Mouse (Mus musculus): ENCODE results near the gene Rptor. TPM values are rescaled to one million over a fixed set of nuclear protein-coding genes. Genes with fewer than 3 reads are reported as not detected.
A peak's percentile ranks its signal among the peaks of the same experiment; 100 is the strongest.

Rptor gene
- polyA plus RNA-seq, 1 experiment from 2014 or later = 4.9 TPM

- H3K36me3 ChIP-seq (replicated peaks) = peaks cover 32% of the 10 kb centered on the region
- ATAC-seq (ENCODE audit: insufficient read depth) = no peak
- 69% methylated on average over 2 of the region's 2 CpGs for WGBS (ENCODE audit: insufficient replicate concordance)
Measured at GRCm38 (mm10) chr11:119883646-119884045, 280.9 kb downstream of the Rptor start.

DNA sequence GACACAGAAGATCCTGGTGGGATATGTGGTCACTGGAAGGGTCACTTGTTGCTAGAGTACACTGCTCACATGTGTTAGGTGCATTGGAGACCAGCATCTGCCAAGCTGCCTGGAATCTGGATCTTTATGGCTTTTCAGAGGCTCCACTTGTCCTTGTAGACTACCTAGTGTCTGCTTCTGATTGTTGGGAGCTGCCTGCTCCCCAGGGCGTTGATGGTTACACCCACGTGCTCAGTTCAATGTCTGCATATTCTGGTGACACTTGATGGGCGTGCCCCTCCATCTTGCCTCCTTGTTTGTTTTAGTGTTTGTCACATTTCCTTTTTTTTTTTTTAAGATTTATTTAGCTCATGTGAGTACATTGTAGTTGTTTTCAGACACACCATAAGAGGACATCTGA lies 287.3 kb downstream of the Rptor start:
- Histone ChIP-seq H3K27ac (replicated peaks) (no peak overlapping the region), H3K9me3 (replicated peaks) (no peaks in the 10 kb centered on the region), H3K4me3 (replicated peaks) (no peak overlapping the region), H3K9ac (no peak overlapping the region), H3K27me3 (no peaks in the 10 kb centered on the region), H3K36me3 (replicated peaks) (peaks cover 53% of the 10 kb centered on the region), H3K4me2 (no peak overlapping the region), H3K4me1 (replicated peaks) (peaks cover 6% of the 10 kb centered on the region)
- no peak for ATAC-seq (ENCODE audit: insufficient read depth)
- 65% methylated on average over 3 of the region's 3 CpGs for WGBS (ENCODE audit: insufficient replicate concordance)

More at GRCm38 (mm10) chr11:119883646-119884045, 280.9 kb downstream of the Rptor start:
- no peaks in the 10 kb centered on the region for H3K9me3 ChIP-seq (replicated peaks)
- H3K4me3 ChIP-seq (replicated peaks) = no peak overlapping the region
- H3K27me3 ChIP-seq = no peaks in the 10 kb centered on the region
- H3K4me1 ChIP-seq (replicated peaks) = no peaks in the 10 kb centered on the region
- no peak overlapping the region for H3K4me2 ChIP-seq
- H3K27ac ChIP-seq (replicated peaks) = no peak overlapping the region
- no peak overlapping the region for H3K9ac ChIP-seq

- H3K36me3 ChIP-seq (replicated peaks) = peaks cover 44% of the 10 kb centered on the region
- H3K4me3 ChIP-seq (replicated peaks) = no peak overlapping the region
- H3K9me3 ChIP-seq (replicated peaks) = no peaks in the 10 kb centered on the region
- no peak overlapping the region for H3K9ac ChIP-seq
- WGBS (ENCODE audit: insufficient replicate concordance) = 78% methylated on average over 7 of the region's 7 CpGs
- peaks cover 7% of the 10 kb centered on the region for H3K4me1 ChIP-seq (replicated peaks)
- H3K27me3 ChIP-seq = no peaks in the 10 kb centered on the region
- ATAC-seq (ENCODE audit: insufficient read depth) = no peak
- H3K27ac ChIP-seq (replicated peaks) = no peak overlapping the region
- no peak overlapping the region for H3K4me2 ChIP-seq
Measured at GRCm38 (mm10) chr11:119891601-119892215, 289.0 kb downstream of the Rptor start.

DNA sequence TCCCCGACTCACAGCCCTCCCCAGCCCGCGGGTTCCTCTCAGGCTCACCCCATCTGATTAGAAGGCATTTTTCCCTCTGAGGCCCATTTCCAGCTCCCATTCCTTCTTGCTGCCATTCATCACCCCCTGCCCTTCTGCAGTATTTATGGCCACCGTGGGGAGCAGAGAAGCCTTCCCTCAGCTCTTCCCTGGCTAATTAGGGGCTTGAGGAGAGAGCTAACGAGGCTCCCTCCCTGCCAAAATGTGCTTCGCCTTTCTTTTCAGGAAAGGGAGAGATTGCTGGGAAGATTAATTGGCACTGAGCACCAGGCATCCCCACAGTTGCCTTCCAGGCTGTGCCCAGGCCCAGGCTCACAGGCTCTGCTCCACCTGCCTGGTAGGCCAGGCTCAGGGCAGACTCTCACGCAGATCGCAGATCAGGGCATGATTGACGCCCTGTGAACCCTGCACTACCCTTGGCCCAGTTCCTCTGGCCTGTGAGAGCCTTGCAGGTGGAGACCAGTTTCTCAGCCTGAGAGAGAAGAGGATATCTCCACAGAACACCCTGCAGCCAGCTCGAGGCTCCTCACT lies 291.0 kb downstream of the Rptor start:
- ATAC-seq (ENCODE audit: insufficient read depth) = no peak
- peaks cover 54% of the 10 kb centered on the region for H3K36me3 ChIP-seq (replicated peaks)
- no peaks in the 10 kb centered on the region for H3K9me3 ChIP-seq (replicated peaks)
- H3K4me2 ChIP-seq = no peak overlapping the region
- 71% methylated on average over 10 of the region's 10 CpGs for WGBS (ENCODE audit: insufficient replicate concordance)
- H3K27ac ChIP-seq (replicated peaks) = no peak overlapping the region
- no peaks in the 10 kb centered on the region for H3K27me3 ChIP-seq
- peaks cover 7% of the 10 kb centered on the region for H3K4me1 ChIP-seq (replicated peaks)
- H3K9ac ChIP-seq = no peak overlapping the region
- H3K4me3 ChIP-seq (replicated peaks) = no peak overlapping the region

DNA sequence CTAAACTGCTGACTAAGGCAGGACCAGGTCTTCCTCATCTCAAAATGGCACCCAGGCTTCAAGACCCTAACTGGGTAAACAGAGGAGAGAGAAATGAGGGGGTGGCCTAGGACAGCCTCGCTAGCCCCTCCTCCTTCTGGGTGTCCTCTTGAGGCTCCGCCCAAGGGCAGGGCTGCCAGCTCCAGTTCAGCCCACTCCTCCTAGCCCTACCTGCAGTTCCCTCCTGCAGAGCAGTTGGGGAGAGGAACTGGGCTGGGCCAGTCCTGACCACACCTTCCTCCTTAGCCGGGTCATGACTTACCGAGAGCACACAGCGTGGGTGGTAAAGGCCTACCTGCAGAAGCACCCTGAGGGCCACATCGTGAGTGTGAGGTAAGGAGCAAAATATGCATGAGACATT lies 291.9 kb downstream of the Rptor start:
- Histone ChIP-seq H3K9me3 (replicated peaks) (no peaks in the 10 kb centered on the region), H3K9ac (no peak overlapping the region), H3K36me3 (replicated peaks) (peaks cover 45% of the 10 kb centered on the region), H3K4me3 (replicated peaks) (no peak overlapping the region), H3K4me1 (replicated peaks) (peaks cover 7% of the 10 kb centered on the region), H3K27me3 (no peaks in the 10 kb centered on the region), H3K27ac (replicated peaks) (no peak overlapping the region), H3K4me2 (no peak overlapping the region)
- peak; percentile 20; the same call in 1 of the 2 replicates for ATAC-seq (ENCODE audit: insufficient read depth)
- WGBS (ENCODE audit: insufficient replicate concordance) = 48% methylated on average over 6 of the region's 6 CpGs

DNA sequence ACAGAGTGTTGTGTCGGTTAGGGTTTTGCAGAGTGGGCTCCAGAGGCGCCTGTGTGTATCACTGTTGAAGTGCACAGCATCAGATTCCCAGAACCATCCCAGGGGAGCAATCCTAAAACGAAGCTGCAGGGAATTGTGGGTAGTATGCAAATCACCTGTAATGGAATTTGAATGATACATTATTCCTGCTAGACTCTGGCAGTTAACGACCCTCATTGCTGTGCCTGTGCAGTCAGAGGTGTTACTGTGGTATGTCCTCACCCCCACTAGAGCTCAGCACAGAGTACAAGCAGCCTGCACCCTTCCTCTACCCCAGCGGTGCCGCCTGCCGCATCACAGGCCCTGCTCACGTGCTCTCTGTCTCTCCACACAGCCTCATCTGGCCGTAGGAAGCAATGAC lies 294.3 kb downstream of the Rptor start:
- WGBS (ENCODE audit: insufficient replicate concordance) = 77% methylated on average over 9 of the region's 9 CpGs
- peaks cover 10% of the 10 kb centered on the region for H3K4me1 ChIP-seq (replicated peaks)
- ATAC-seq (ENCODE audit: insufficient read depth) = no peak
- H3K36me3 ChIP-seq (replicated peaks) = peaks cover 25% of the 10 kb centered on the region
- no peak overlapping the region for H3K27ac ChIP-seq (replicated peaks)
- H3K4me3 ChIP-seq (replicated peaks) = no peak overlapping the region
- no peak overlapping the region for H3K9ac ChIP-seq
- H3K9me3 ChIP-seq (replicated peaks) = no peaks in the 10 kb centered on the region
- H3K4me2 ChIP-seq = no peak overlapping the region
- no peaks in the 10 kb centered on the region for H3K27me3 ChIP-seq

GRCm38 (mm10) chr11:119898976-119899375 lies 296.3 kb downstream of the Rptor start:
- no peak overlapping the region for H3K4me2 ChIP-seq
- H3K9me3 ChIP-seq (replicated peaks) = no peaks in the 10 kb centered on the region
- H3K36me3 ChIP-seq (replicated peaks) = peaks cover 25% of the 10 kb centered on the region
- H3K27me3 ChIP-seq = no peaks in the 10 kb centered on the region
- H3K27ac ChIP-seq (replicated peaks) = no peak overlapping the region
- H3K4me3 ChIP-seq (replicated peaks) = no peak overlapping the region
- H3K9ac ChIP-seq = no peak overlapping the region
- ATAC-seq (ENCODE audit: insufficient read depth) = no peak
- H3K4me1 ChIP-seq (replicated peaks) = peaks cover 10% of the 10 kb centered on the region
- 81% methylated on average over 11 of the region's 11 CpGs for WGBS (ENCODE audit: insufficient replicate concordance)

DNA sequence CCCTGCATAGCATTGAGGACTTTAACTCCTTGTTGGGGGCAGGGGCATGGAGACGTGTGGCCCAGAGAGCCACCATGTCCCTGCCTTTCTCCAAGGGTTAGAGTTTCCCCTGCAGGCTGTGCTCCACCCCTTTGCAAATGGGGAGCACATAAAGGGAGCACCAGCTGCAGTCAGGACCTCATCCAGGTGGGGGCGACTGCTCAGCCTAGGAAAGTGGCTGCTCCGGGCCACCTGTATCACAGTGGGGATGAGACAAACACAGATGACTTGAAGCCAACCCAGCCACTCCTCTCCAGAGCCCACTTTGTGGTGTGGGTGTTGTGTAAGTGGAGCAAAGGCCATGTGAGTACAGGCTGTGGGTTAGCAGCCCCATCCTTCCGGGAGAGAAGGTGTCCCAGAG lies 298.5 kb downstream of the Rptor start:
- no peaks in the 10 kb centered on the region for H3K27me3 ChIP-seq
- no peak overlapping the region for H3K9ac ChIP-seq
- no peaks in the 10 kb centered on the region for H3K9me3 ChIP-seq (replicated peaks)
- H3K4me3 ChIP-seq (replicated peaks) = no peak overlapping the region
- H3K27ac ChIP-seq (replicated peaks) = no peak overlapping the region
- ATAC-seq (ENCODE audit: insufficient read depth) = no peak
- 53% methylated on average over 4 of the region's 4 CpGs for WGBS (ENCODE audit: insufficient replicate concordance)
- no peak overlapping the region for H3K4me2 ChIP-seq
- 0 out of 2 replicates have a peak, but pooled peaks cover 2% of the 10 kb centered on the region for H3K4me1 ChIP-seq (replicated peaks)
- peaks cover 19% of the 10 kb centered on the region for H3K36me3 ChIP-seq (replicated peaks)

DNA sequence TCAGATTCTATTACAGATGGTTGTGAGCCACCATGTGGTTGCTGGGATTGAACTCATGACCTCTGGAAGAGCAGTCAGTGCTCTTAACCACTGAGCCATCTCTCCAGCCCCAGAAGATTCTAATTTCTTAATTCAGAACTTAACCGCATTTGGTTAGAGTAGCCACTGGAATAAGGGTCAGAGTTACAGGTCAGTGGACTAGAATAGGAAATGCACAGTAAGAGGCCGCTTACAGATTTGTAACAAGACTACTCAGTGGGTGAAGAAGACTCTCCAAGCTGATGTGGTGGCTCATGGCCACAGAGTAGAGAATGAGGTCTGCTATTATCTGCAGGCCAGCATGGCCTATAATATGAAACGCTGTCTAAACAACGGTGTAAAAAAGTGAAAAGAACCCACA lies 300.2 kb downstream of the Rptor start:
- H3K4me2 ChIP-seq = no peak overlapping the region
- H3K9me3 ChIP-seq (replicated peaks) = no peaks in the 10 kb centered on the region
- 0 out of 2 replicates have a peak, but pooled peaks cover 2% of the 10 kb centered on the region for H3K4me1 ChIP-seq (replicated peaks)
- no peak overlapping the region for H3K27ac ChIP-seq (replicated peaks)
- no peak overlapping the region for H3K9ac ChIP-seq
- no peak overlapping the region for H3K4me3 ChIP-seq (replicated peaks)
- whole genome bisulfite sequencing (ENCODE audit: insufficient replicate concordance) = 71% methylated on average over 4 of the region's 4 CpGs
- no peak for ATAC-seq (ENCODE audit: insufficient read depth)
- H3K27me3 ChIP-seq = peaks cover 6% of the 10 kb centered on the region; the same call in 1 of the 2 replicates
- H3K36me3 ChIP-seq (replicated peaks) = peaks cover 6% of the 10 kb centered on the region; the same call in 1 of the 2 replicates

DNA sequence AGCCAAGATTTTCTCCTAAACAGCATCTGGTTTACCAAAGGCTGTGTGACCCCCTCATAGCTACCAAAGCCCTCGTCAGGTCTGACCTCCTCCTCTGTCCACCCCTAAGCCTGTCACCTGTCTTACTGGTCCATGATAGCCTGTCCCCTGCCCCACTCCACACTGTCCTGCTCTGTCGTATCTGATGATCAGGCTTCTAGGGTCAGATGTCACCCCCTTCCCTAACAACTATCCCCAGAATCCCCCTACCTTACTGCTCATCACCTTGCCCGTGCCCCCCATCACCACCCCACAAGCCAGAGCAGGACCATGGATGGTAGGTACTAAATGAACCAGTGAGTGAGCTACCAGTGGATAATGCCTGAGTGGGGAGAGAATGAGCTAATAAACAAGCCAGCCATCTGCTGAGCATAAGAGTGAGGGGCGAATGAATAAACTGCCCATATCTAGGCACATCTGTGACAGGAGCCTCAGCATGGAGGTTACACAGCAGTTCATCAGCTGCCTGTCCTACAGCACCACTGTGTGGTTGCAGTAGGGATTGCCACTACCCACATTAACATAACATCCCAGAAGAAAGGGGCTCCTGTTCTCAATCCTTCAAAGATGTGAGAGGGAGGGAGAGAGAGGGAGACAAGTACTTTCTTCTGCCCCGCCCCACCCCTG lies 302.0 kb downstream of the Rptor start:
- H3K9me3 ChIP-seq (replicated peaks) = no peaks in the 10 kb centered on the region
- peaks cover 6% of the 10 kb centered on the region; the same call in 1 of the 2 replicates for H3K4me1 ChIP-seq (replicated peaks)
- ATAC-seq (ENCODE audit: insufficient read depth) = no peak

GRCm38 (mm10) chr11:119905794-119906193 lies 303.1 kb downstream of the Rptor start:
- H3K27me3 ChIP-seq = peaks cover 11% of the 10 kb centered on the region; the same call in 1 of the 2 replicates
- WGBS (ENCODE audit: insufficient replicate concordance) = 65% methylated on average over 5 of the region's 5 CpGs
- H3K9ac ChIP-seq = no peak overlapping the region
- no peak for ATAC-seq (ENCODE audit: insufficient read depth)
- H3K36me3 ChIP-seq (replicated peaks) = no peaks in the 10 kb centered on the region
- no peak overlapping the region for H3K4me3 ChIP-seq (replicated peaks)
- no peaks in the 10 kb centered on the region for H3K9me3 ChIP-seq (replicated peaks)
- H3K4me1 ChIP-seq (replicated peaks) = peaks cover 6% of the 10 kb centered on the region; the same call in 1 of the 2 replicates
- H3K27ac ChIP-seq (replicated peaks) = no peak overlapping the region
- H3K4me2 ChIP-seq = no peak overlapping the region

More for the DNA sequence above, 302.0 kb downstream of the Rptor start:
- Histone ChIP-seq H3K27ac (replicated peaks) (no peak overlapping the region), H3K4me2 (no peak overlapping the region), H3K27me3 (peaks cover 11% of the 10 kb centered on the region; the same call in 1 of the 2 replicates), H3K36me3 (replicated peaks) (no peaks in the 10 kb centered on the region), H3K9ac (no peak overlapping the region), H3K4me3 (replicated peaks) (no peak overlapping the region)
- WGBS (ENCODE audit: insufficient replicate concordance) = 25% methylated on average over 5 of the region's 5 CpGs
